Mouse (Mus musculus): ENCODE data around the gene Ccdc13. TPM values are rescaled to one million over a fixed set of nuclear protein-coding genes. Genes with fewer than 3 reads are reported as not detected.

The Ccdc13 gene
- total and polyA plus RNA-seq, 3 experiments: not detected

DNA sequence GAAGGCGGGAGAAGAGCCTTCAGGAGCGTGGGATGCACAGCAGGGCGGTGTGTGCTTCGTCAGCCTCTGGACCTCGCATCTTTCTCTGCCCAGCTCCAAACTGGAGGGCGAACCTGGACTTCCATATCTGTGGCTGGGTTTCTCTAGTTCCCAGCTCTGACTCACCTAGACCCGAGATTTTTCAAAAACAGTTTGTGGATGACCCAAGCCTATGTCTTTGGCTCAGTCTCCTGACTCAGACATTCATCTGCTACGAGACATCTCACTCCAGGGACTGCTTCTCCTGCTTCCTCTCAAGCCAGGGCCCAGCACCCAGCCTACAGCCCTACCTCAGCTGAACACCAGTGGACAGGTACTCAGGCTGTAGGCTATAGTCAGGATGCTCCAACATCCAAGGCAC is 54.0 kb downstream of the Ccdc13 start:
- no peaks in the 10 kb centered on the region for H3K4me1 ChIP-seq (ENCODE audit: control insufficient read depth in 1 of 2, insufficient read depth in 2 of 2, low read length in 2 of 2)
- H3K27me3 ChIP-seq (ENCODE audit: control insufficient read depth in 1 of 2, insufficient read depth in 2 of 2, low read length in 2 of 2): no peaks in the 10 kb centered on the region
- H3K4me3 ChIP-seq (ENCODE audit: control insufficient read depth in 1 of 2, insufficient read depth in 1 of 2, low read depth in 2 of 2, low read length in 2 of 2): no peak overlapping the region
- H3K9ac ChIP-seq (ENCODE audit: control insufficient read depth, low read depth, low read length, poor library complexity, severe bottlenecking): no peak overlapping the region
- H3K79me2 ChIP-seq (ENCODE audit: control insufficient read depth, insufficient read depth, low read length, poor library complexity): no peaks in the 10 kb centered on the region
- TF ChIP-seq TAL1 (IDR thresholded peaks at IDR 0.05; ENCODE audit: low read length): no peak
- no peaks in the 10 kb centered on the region for H3K36me3 ChIP-seq (ENCODE audit: control insufficient read depth in 1 of 2, insufficient read depth in 2 of 2, low read length in 2 of 2)
- H3K9me3 ChIP-seq (replicated peaks; ENCODE audit: insufficient read depth, low read length): no peaks in the 10 kb centered on the region
- DNase-seq (ENCODE audit: low read depth, low spot score): no peak
- no peak overlapping the region for H3K27ac ChIP-seq (ENCODE audit: control insufficient read depth, low read depth, low read length)

GRCm38 (mm10) chr9:121784801-121785200 is 54.5 kb downstream of the Ccdc13 start:
- Histone ChIP-seq H3K27ac (ENCODE audit: control insufficient read depth, low read depth, low read length) (no peak overlapping the region), H3K9ac (ENCODE audit: control insufficient read depth, low read depth, low read length, poor library complexity, severe bottlenecking) (no peak overlapping the region), H3K27me3 (ENCODE audit: control insufficient read depth in 1 of 2, insufficient read depth in 2 of 2, low read length in 2 of 2) (no peaks in the 10 kb centered on the region), H3K79me2 (ENCODE audit: control insufficient read depth, insufficient read depth, low read length, poor library complexity) (no peaks in the 10 kb centered on the region), H3K4me1 (ENCODE audit: control insufficient read depth in 1 of 2, insufficient read depth in 2 of 2, low read length in 2 of 2) (no peaks in the 10 kb centered on the region), H3K9me3 (replicated peaks; ENCODE audit: insufficient read depth, low read length) (no peaks in the 10 kb centered on the region), H3K36me3 (ENCODE audit: control insufficient read depth in 1 of 2, insufficient read depth in 2 of 2, low read length in 2 of 2) (no peaks in the 10 kb centered on the region), H3K4me3 (ENCODE audit: control insufficient read depth in 1 of 2, insufficient read depth in 1 of 2, low read depth in 2 of 2, low read length in 2 of 2) (no peak overlapping the region)
- TF ChIP-seq POLR2AphosphoS5 (IDR thresholded peaks at IDR 0.05; ENCODE audit: borderline replicate concordance, low read depth, low read length) (no peak), ZMIZ1 (IDR thresholded peaks at IDR 0.05; ENCODE audit: low read depth, low read length) (no peak), RCOR1 (IDR thresholded peaks at IDR 0.05; ENCODE audit: low read depth, low read length) (no peak), CTCF (IDR thresholded peaks at IDR 0.05 in 2 of 3, conservative IDR thresholded peaks at IDR 0.05 in 1 of 3; ENCODE audit: control insufficient read depth in 1 of 3, insufficient read depth in 1 of 3, low read depth in 2 of 3, low read length in 3 of 3, poor library complexity in 1 of 3, severe bottlenecking in 1 of 3) (no peak), NRF1 (IDR thresholded peaks at IDR 0.05; ENCODE audit: insufficient read depth, low read depth, low read length, poor library complexity, severe bottlenecking) (no peak), CHD2 (IDR thresholded peaks at IDR 0.05; ENCODE audit: low read length) (no peak), MEF2A (IDR thresholded peaks at IDR 0.05; ENCODE audit: extremely low read depth, insufficient replicate concordance, low read depth, low read length, poor library complexity, severe bottlenecking) (no peak), KAT2A (conservative IDR thresholded peaks at IDR 0.05; ENCODE audit: low read depth, low read length) (no peak), MAFK (IDR thresholded peaks at IDR 0.05; ENCODE audit: borderline replicate concordance, low read depth, low read length) (no peak), ZC3H11A (IDR thresholded peaks at IDR 0.05; ENCODE audit: low read depth, low read length) (no peak), POLR2AphosphoS2 (IDR thresholded peaks at IDR 0.05; ENCODE audit: low read length) (no peak), EP300 (IDR thresholded peaks at IDR 0.05; ENCODE audit: low read depth in 1 of 2, low read length in 2 of 2) (no peak), ELF1 (IDR thresholded peaks at IDR 0.05; ENCODE audit: low read depth, low read length) (no peak), ETS1 (IDR thresholded peaks at IDR 0.05; ENCODE audit: low read depth, low read length) (no peak), E2F4 (IDR thresholded peaks at IDR 0.05; ENCODE audit: borderline replicate concordance, low read depth, low read length) (no peak), TAL1 (IDR thresholded peaks at IDR 0.05; ENCODE audit: low read length) (no peak), UBTF (IDR thresholded peaks at IDR 0.05; ENCODE audit: borderline replicate concordance, insufficient read depth, low read depth, low read length) (no peak), POLR2A (IDR thresholded peaks at IDR 0.05; ENCODE audit: control insufficient read depth in 1 of 2, insufficient read depth in 1 of 2, low read depth in 1 of 2, low read length in 2 of 2, poor library complexity in 1 of 2) (no peak)
- no peak for DNase-seq (ENCODE audit: low read depth, low spot score)
